Mouse (Mus musculus): ENCODE data around the gene Shld2. TPM values are rescaled to one million over a fixed set of nuclear protein-coding genes. Genes with fewer than 3 reads are reported as not detected.

Gene Shld2
- 0.35 and 2.9 TPM in 2 replicates for total RNA-seq (2014; rRNA removed; ENCODE audit: low replicate concordance)
- 9.6 and 10.9 TPM in 2 replicates for polyA plus RNA-seq (2015; fragmentation: Nextera tagmentation; extraction: Ambion mirVana)

DNA sequence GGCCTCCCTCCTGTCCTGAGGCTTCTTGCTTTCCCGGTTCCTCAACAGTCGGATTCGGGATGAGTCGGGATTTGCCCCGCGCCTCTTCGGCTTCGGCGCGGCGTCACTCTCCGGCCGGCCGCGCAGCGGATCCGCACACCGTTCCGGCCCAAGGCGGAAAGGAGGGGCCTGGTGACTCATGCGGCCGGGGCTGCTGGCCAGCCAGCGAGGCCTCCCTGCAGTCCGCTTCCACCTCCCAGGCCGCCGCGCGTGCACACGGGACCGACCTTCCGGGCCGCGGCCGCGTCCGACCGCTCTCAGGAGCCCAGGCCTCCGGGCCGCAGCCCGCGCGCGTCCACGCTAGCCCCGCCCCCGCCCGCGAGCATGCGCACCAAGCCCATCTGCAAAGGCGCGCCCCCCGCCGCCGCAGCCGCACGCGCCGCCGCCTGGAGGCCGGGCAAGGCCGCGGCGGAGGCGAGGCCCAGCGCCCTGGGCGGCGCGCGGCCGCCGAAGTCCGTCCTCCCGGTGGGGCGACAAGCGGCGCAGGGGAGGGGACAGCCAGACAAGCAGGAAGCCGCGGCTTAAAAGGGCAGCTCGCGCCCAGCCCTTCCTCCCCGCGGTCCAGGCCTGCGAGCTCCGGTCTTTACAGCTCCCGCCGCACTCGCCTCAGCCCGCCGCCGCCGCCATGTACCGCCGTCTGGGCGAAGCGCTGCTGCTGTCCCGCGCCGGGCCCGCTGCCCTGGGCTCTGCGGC, at the start of gene Shld2, which contains the start of gene Glud1:
Gene Shld2 (minus strand): TSS at position 260 of the 732 bp plus-strand sequence.
Gene Glud1 (plus strand): TSS at position 494 of the 732 bp plus-strand sequence.
- ATAC-seq (ENCODE audit: insufficient read depth, low read depth): peak; percentile 96
- H3K4me3 ChIP-seq (ENCODE audit: low read depth, low read length): peak within 1 kb of the TSS; percentile 93

DNA sequence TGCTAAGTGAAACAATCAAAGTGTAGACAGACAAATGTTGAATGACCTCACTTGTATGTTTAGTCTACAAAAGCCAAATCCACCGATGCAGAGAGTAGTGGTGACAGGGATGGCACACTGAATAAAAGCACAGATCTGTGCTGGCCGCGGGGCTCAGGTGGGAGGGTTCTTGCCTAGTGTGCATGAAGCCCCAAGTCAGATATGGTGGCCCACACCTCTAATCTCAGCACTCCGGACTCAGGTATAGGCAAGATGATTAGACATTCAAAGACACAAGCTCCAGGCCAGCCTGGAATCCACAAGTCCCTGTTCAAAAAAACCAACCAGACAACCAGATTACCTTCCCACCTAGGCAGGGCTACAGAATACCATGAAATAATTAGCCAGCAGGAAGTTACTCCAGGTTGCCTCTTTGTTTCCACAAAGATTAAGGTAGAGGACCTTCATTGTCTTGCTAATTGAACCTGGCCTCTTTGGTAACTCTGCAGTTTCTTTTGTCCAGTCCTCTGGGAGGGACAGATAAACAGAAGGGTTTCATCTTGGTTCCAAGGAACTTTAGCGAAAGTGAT, 49.5 kb upstream of the Shld2 start:
- ATAC-seq (ENCODE audit: insufficient read depth, low read depth): no peak
- Histone ChIP-seq H3K4me3 (ENCODE audit: low read depth, low read length) (no peak overlapping the region), H3K4me1 (ENCODE audit: control insufficient read depth, insufficient read depth) (no peaks in the 10 kb centered on the region), H3K27ac (ENCODE audit: low read depth) (no peak overlapping the region), H3K27me3 (ENCODE audit: control insufficient read depth, insufficient read depth, low read length) (no peaks in the 10 kb centered on the region), H3K4me2 (ENCODE audit: low read depth, low read length) (no peak overlapping the region), H3K36me3 (replicated peaks; ENCODE audit: control insufficient read depth, insufficient read depth, low read length) (no peaks in the 10 kb centered on the region), H3K9me3 (replicated peaks; ENCODE audit: control insufficient read depth, low read length) (no peaks in the 10 kb centered on the region), H3K9ac (replicated peaks; ENCODE audit: low read depth, low read length) (no peak overlapping the region)
- WGBS: 43% methylated on average over 5 of the region's 5 CpGs
- DNase-seq (ENCODE audit: low spot score): no peak
- TF ChIP-seq CTCF (IDR thresholded peaks at IDR 0.05; ENCODE audit: low read depth) (no peak), EP300 (IDR thresholded peaks at IDR 0.05; ENCODE audit: low read depth) (no peak)

More for the DNA sequence above, at the start of gene Shld2, which contains the start of gene Glud1:
- WGBS: under 1% methylated on average over 77 of the region's 100 CpGs
- TF ChIP-seq EP300 (IDR thresholded peaks at IDR 0.05; ENCODE audit: low read depth) (peak; percentile 51; the same call in 1 of the 2 replicates), CTCF (IDR thresholded peaks at IDR 0.05; ENCODE audit: low read depth) (no peak)
- no peaks in the 10 kb centered on the region for H3K36me3 ChIP-seq (replicated peaks; ENCODE audit: control insufficient read depth, insufficient read depth, low read length)
- H3K4me1 ChIP-seq (ENCODE audit: control insufficient read depth, insufficient read depth): peaks cover 11% of the 10 kb centered on the region
- no peaks in the 10 kb centered on the region for H3K27me3 ChIP-seq (ENCODE audit: control insufficient read depth, insufficient read depth, low read length)
- H3K9me3 ChIP-seq (replicated peaks; ENCODE audit: control insufficient read depth, low read length): no peaks in the 10 kb centered on the region
- peak within 1 kb of the TSS; percentile 95 for H3K9ac ChIP-seq (replicated peaks; ENCODE audit: low read depth, low read length)
- DNase-seq (ENCODE audit: low spot score): peak; percentile 96
- peak within 1 kb of the TSS; percentile 65 for H3K4me2 ChIP-seq (ENCODE audit: low read depth, low read length)
- H3K27ac ChIP-seq (ENCODE audit: low read depth): peak within 1 kb of the TSS; percentile 98

DNA sequence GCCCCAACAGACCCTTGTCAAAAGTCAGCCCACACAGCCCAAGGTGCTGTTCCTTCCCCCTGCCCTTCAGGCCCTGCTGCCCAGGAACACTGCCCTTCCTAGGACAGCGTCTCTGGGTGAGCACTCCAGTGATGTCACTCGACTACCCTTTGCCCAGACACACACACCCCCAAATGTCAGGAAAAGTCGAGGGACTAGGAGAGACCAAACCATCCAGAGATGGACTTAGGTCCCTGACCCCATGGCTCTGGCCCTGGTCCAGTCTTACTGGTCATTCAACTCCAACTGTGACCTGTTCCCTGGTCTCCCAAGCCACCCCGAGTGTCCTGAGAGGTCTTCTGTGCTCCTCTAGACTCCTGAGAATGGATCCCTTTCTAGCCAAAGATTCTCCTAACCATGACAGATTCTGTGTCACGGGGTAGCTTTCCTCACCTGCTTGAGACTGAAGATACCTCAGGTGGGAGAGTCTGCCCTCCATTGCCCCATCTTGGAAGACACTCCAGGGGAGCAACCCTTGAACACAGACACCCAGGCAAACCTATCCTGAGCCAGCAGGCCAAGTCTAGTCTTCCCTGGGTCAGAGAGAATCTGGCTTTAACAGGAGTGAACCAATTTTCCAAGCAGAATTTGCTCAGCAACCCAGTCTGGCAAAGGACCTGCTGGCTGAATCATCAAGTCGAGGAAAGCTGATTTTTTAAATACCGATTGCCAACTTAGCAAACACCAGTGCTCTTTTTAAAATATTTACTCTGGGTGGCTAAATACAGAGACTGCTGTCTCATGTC, 47.6 kb upstream of the Shld2 start:
- Histone ChIP-seq H3K36me3 (replicated peaks; ENCODE audit: control insufficient read depth, insufficient read depth, low read length) (no peaks in the 10 kb centered on the region), H3K4me1 (ENCODE audit: control insufficient read depth, insufficient read depth) (no peaks in the 10 kb centered on the region), H3K27me3 (ENCODE audit: control insufficient read depth, insufficient read depth, low read length) (no peaks in the 10 kb centered on the region), H3K9me3 (replicated peaks; ENCODE audit: control insufficient read depth, low read length) (no peaks in the 10 kb centered on the region), H3K9ac (replicated peaks; ENCODE audit: low read depth, low read length) (no peak overlapping the region), H3K27ac (ENCODE audit: low read depth) (no peak overlapping the region), H3K4me3 (ENCODE audit: low read depth, low read length) (no peak overlapping the region), H3K4me2 (ENCODE audit: low read depth, low read length) (no peak overlapping the region)
- TF ChIP-seq EP300 (IDR thresholded peaks at IDR 0.05; ENCODE audit: low read depth): no peak
- TF ChIP-seq CTCF (IDR thresholded peaks at IDR 0.05; ENCODE audit: low read depth): no peak
- ATAC-seq (ENCODE audit: insufficient read depth, low read depth) (no peak), DNase-seq (ENCODE audit: low spot score) (no peak)
- WGBS: 67% methylated on average over 7 of the region's 7 CpGs

DNA sequence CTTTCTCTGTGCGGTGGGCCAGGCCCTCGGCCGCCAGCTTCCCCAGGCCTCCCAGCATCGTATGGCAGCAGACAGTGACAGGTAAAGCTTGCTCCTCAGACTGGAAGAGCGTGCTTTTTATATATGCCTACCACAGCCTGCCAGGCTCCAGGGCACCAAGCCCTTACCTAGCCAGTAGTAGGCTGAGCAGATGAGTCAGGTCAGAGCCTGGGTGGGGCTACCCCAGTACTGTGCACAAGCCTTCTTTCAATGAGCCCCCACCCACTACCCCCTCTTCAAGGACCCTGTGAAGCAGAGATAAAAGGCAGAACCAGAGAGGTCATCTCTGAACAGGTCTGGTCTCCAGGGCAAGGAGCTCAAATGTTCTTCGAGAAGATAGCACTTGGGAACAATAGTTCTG, 45.0 kb upstream of the Shld2 start, which contains the start of gene Fam25c:
Gene Fam25c (minus strand): TSS at position 133 of the 400 bp plus-strand sequence.
- no peaks in the 10 kb centered on the region for H3K27me3 ChIP-seq (ENCODE audit: control insufficient read depth, insufficient read depth, low read length)
- DNase-seq (ENCODE audit: low spot score): no peak
- no peak within 1 kb of the TSS for H3K27ac ChIP-seq (ENCODE audit: low read depth)
- H3K36me3 ChIP-seq (replicated peaks; ENCODE audit: control insufficient read depth, insufficient read depth, low read length): no peaks in the 10 kb centered on the region
- no peak within 1 kb of the TSS for H3K4me2 ChIP-seq (ENCODE audit: low read depth, low read length)
- H3K4me3 ChIP-seq (ENCODE audit: low read depth, low read length): no peak within 1 kb of the TSS
- no peak within 1 kb of the TSS for H3K9ac ChIP-seq (replicated peaks; ENCODE audit: low read depth, low read length)
- TF ChIP-seq CTCF (IDR thresholded peaks at IDR 0.05; ENCODE audit: low read depth) (no peak), EP300 (IDR thresholded peaks at IDR 0.05; ENCODE audit: low read depth) (no peak)
- H3K9me3 ChIP-seq (replicated peaks; ENCODE audit: control insufficient read depth, low read length): no peaks in the 10 kb centered on the region
- H3K4me1 ChIP-seq (ENCODE audit: control insufficient read depth, insufficient read depth): no peaks in the 10 kb centered on the region
- no peak for ATAC-seq (ENCODE audit: insufficient read depth, low read depth)
- 74% methylated on average over 6 of the region's 6 CpGs for WGBS

DNA sequence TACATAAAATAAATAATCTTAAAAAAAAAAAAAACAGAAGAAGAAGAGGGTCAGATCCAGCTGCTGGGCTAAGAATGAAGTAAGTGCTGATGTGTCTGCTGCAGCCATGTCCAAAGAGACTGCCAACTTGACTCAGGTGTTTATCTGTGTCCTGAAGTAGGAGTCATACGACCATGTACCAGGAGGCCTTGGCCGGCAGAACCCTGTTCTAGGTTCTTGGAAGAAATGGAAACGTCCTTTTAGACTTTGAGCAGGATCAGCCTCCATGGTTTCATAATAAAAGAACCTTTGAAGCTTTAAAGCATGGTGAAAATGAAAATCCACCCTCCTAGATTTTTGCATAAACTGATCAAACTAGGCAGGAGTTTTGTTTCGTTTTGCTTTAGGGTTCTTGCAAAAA, 44.2 kb upstream of the Shld2 start:
- no peak for DNase-seq (ENCODE audit: low spot score)
- no peaks in the 10 kb centered on the region for H3K36me3 ChIP-seq (replicated peaks; ENCODE audit: control insufficient read depth, insufficient read depth, low read length)
- ATAC-seq (ENCODE audit: insufficient read depth, low read depth): no peak
- H3K27me3 ChIP-seq (ENCODE audit: control insufficient read depth, insufficient read depth, low read length): no peaks in the 10 kb centered on the region
- no peak overlapping the region for H3K4me2 ChIP-seq (ENCODE audit: low read depth, low read length)
- TF ChIP-seq CTCF (IDR thresholded peaks at IDR 0.05; ENCODE audit: low read depth) (no peak), EP300 (IDR thresholded peaks at IDR 0.05; ENCODE audit: low read depth) (no peak)
- no peaks in the 10 kb centered on the region for H3K9me3 ChIP-seq (replicated peaks; ENCODE audit: control insufficient read depth, low read length)
- no peak overlapping the region for H3K4me3 ChIP-seq (ENCODE audit: low read depth, low read length)
- WGBS: 70% methylated on average over 4 of the region's 4 CpGs
- H3K4me1 ChIP-seq (ENCODE audit: control insufficient read depth, insufficient read depth): no peaks in the 10 kb centered on the region
- no peak overlapping the region for H3K9ac ChIP-seq (replicated peaks; ENCODE audit: low read depth, low read length)
- no peak overlapping the region for H3K27ac ChIP-seq (ENCODE audit: low read depth)
